Mouse (Mus musculus) hindlimb bud, embryonic 11.5 days (tissue): ENCODE measurements around the gene Nod2.
A peak's percentile ranks its signal among the peaks of the same experiment; 100 is the strongest.

Experiments
- DNase-seq: peaks from one replicate; pipeline ENCODE4 v3.0.0-alpha.2; 2012; ENCODE audit warnings: low read depth, low spot score; ENCODE audit errors: extremely low spot score

The Nod2 gene

DNA sequence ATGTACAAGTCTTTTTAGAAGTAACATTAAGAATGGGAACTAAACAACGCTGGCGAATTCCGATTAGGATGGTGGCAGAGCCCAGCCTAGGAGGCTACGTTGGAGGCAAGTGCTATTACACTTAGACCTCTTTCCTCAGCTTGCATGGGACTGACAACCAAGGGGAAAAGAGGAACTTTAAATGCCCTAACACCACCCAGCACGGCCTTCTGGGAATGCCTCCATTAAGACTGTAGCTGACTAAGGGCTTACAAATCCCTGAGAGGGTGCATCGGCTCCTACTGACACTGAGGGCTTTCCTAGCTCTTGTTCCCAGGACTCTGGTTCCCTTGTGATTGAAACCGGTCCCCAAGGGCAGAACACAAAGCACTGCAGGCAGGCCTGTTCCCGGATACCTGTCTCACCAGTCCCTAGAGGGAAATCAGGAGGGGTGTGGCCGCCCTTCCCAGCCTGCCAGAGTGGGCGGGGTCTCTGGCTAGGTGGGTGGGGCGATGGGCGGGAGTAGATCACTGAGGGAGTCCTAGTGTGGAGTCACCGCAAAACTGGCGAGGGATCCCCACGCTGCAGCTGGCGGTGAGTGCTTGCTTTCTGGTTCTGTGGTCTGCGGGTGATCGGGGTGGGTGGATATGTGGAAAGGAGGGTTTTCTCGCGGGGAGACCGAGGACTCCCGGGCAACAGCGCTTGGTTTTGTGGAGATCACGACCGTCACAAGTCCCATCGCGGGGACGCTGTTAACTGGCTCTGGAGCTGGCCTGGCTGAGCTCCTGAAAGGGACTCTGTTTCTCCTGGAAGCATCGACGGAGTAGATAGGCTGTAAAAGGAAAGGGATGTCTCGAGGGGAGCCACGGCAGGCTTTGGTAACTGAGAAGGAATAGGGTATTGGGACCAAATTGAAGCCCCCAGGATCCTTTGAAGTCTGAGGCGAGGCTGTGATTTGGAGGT lies at the start of gene Nod2:
Nod2 (plus strand) TSS at position 479 of the 942 bp plus-strand sequence.
- DNase-seq, result no peak

DNA sequence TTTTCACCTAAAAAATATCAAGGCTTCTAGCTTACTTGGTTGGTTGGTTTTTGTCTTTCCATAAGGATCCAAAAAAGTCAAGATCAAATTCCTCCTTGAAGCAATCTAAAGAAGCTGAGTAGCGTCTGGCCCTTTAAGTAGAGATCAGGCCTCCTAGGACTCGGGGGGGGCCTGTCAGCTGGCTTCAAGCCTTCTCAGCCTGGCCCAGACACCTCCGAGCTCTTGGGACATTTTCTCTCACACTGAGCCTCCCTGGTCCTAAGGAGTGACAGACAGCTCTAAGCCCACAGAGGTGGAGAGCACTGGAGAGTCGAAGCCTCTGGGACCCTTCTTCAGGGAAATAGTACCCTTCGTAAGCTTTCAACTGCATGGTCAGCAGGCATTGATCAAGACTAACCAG lies 48.5 kb upstream of the Nod2 start:
- no peak for DNase-seq

DNA sequence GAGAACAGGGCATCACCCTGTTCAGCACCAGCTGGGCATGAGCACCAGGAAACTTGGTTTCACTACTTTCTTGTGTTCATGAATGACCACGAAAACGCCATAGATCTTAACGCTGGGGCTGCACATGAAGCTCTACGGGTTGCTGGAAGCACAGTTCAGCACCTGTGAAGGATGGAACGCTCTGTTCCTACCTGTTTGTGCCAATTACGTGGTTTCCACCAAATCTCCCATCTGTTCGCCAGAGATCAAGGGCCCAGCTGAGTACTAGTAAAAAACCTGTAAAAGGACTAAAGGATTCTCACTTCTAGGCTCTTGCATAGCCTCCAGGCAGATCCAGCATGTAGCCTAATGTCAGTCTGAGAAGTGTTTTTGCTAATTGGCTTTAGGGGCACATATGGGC lies 47.6 kb upstream of the Nod2 start:
- DNase-seq, result no peak

DNA sequence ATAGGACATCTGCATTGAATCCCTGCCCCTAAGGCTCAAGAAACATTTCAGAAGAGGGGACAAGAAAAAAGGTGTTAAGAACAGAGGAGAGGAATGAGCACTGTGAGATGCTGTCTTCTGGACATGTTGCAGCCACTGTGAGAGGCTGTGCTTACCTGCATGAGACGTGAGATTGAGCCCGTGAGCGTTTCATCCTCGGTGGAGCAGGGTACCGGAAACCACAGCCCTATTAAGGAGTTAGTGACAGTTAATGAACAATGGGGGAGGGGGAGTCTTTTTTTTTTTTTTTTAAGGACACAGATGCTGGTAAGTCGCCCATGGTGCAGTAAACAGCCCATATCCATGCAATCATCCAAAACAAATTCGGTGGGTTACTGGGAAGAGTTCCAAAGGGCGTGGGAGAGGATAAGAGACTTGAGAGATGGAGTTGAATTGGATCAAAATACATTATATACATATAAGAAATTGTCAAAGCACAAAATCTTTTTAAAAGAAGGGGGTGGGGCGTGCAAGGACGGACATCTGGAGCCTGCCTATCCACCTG lies 43.6 kb upstream of the Nod2 start:
- DNase-seq, result peak; percentile 10

DNA sequence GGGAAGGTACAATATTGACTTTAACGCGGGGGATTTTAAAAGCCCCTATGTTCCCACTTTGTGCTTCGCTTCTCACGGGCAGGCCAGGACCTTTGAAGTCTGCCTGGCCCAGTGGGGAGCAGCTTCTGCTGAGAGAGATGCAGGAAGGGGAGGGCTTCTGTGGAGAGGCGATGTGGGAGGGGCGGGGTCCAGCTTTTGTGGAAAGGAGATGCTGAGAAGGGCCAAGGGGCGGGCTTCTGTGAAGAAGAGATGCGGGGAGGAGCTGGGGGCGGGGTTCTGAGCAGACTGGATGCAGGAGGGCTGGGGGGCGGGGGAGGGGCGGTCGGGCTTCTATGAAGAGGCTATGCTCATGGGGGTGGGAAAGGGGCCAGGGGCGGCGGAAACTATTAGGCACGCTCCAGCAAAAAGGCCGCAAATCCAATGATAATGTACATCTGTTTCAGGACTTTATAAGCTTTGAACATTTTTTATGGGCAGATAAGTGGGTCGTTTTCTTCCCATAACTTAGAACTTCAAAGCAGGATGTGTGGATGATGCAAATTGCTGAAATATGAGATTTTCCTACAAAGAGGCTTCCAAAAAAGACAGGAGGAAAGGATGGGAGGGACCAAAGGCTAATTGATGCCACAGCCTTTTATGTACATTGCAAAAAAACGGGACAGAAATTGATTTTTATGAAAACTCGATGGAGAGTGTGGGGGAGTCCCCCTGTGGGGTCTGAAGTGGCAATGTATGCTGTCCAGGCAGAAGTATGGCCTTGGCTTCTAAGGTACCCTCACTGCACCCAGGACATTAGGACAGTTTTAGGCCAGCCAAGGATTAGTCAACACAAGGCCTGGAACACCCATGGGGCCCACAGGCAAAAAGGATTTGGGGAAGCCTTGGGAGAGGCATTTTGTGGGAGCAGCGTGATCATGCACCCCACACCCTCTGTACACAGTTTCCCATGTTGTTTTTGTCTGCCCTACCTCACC lies 42.8 kb upstream of the Nod2 start:
- peak; percentile 41 for DNase-seq

DNA sequence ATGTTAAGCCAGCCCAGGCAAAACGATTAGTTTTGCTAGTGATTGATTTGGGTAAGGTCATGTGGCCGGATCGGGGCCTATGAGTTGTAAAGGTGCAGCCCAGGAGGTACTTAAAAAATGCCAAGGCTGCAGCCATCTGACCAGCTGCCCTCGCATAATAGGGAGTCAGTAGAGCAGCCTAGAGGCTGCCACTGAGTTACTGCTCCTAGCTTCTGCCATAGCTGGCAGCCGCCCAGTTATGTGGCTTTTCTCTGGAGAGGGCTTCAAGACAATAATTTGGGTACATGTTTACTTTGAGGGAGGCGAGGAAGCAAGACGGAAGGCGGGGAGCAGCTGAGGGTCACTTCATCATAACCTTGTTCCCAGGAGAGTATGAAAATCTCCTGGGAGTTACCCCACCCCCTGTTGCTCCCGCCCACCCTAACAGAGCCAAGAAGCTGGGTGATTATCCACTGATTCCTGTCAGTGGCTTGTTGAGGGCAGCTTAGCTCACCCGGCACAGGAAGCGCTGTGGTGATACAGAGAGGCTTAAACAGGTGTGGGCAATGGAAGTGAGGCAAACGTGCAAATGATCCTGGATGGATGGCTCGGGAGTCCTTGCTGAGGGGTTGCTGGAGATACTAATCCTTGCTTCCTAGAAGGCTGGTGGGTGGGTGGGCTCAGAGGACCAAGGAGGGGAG lies 41.6 kb upstream of the Nod2 start:
- no peak for DNase-seq

DNA sequence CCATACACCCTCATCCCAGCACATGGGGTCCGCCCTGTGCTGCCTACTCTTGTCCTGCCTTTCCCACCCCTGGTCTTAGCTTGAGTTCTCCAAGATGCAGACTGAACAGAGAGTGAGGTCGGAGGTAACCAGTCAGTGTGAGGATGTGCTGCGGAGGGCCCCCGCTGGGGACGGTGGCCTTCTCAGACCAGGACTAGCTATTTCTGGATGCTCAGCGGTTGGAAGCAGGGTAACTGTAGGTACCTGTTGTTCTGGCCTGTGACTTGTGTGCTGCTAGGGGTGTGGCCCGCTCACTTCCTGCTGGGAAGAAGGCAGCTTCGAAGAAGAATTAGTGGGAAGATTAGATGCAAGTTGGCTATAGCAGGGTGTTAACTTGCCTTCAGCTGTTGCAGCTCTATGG lies 38.1 kb upstream of the Nod2 start:
- no peak for DNase-seq

DNA sequence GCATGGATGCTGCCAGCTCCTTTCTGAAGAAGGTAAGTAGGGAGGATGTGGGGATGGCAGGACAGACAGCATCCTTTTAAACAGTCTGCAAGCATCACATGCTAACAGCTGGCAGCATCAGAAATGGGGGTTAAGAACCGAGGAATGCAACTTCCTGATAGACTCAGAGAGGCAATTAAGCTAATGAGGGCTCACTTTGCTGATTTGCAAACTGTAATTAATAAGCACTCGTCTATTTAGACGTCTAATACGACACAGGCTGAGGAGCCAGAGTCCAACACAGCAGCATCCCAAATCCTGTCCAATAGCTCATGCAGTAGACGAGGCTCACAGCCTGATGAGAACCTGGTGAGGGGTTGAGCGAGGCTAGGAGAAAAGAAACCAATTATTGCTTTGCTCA lies 36.8 kb upstream of the Nod2 start:
- DNase-seq, result no peak

DNA sequence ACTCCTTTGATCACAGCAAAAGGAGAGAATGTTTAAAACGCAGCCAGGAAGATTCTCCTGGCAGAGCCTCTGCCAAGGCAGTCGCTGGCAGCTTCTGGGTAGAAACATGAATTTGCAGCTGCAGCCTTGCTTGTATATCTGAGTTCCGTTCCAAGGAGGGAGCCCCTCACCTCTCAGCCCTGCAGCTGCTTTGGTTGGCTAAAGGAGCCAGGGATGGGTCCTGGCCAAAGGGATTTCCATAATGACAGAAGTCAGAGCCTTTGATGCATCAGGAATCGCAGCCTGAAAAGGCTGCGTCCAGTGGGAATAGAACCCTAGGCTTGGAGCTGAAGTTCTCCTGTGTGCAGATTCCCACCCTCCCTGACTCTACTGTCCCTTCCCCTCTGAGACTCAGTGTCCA lies 32.1 kb upstream of the Nod2 start:
- DNase-seq, result no peak

DNA sequence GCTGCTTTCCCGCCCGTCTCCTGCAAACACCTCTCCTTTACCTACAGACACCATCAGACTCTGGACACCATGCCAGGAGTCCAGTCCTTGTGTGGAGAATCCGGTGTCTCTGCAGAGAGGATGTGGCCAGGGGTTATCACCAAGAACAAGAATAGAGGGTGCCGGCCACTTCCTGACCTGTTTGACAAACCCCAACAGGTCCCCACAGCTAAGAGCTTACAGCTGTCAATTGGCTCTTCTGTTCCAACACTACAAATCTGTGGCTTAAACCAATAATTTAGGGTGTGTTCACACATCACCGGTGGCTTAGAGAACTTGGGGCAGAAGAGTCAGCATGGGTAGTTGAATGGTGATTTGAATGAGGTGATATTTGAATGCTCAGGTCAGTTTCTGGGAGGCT lies 28.5 kb upstream of the Nod2 start:
- DNase-seq, result no peak

DNA sequence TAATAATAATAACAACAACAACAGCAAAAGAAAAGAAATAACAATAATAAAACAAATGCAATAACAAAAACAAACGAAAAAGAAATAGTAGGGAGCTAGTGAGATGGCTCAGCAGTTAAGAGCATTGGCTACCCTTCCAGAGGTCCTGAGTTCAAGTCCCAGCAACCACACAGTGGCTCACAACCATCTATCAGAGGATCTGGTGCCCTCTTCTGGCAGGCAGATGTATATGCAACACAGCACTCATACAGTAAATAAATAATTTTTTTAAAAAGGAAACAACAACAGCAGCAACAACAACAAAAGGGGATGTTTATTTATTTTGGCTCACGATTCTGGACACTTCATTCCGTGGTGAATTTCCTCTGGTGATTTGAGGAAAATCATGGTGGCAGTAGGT lies 27.6 kb upstream of the Nod2 start:
- no peak for DNase-seq

DNA sequence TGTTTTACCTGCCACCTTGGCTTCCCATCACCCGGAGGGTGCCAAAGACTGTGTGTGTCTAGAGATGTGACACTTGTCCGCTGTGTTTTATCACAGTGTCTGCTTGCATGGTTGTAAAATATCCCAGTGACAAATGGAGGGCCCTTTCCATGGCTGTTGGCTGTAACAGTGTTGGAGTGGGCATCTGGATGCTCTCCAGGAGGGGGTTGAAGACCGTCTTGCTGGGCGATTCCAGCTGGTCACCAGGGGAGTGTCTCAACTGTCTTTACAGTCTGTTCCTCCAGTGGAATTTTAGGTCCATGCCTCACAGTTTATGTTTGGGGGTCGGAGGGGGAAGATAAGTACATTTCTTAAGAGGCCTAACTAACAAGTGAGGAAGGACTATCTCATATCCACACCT lies 26.2 kb upstream of the Nod2 start:
- DNase-seq, result no peak

DNA sequence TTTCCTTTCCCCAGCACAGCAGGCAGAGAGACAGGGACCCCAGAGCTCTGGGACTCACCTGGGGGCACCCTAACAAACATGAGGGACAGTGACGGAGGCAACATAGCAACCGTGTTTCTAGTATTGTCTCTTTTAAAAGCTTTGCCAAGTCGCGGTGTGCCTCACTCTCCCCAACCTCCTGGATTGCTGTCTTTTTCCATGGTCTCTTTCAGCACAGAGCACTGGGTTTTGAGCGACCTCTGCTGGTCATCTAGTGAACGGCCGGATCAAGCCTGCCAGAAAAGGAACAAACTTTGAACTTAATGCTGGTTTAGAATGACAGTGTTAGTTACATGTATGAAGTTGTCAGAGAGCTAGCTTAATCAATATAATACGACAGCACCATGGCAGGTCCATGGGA lies 25.7 kb upstream of the Nod2 start:
- peak; percentile 41 for DNase-seq

DNA sequence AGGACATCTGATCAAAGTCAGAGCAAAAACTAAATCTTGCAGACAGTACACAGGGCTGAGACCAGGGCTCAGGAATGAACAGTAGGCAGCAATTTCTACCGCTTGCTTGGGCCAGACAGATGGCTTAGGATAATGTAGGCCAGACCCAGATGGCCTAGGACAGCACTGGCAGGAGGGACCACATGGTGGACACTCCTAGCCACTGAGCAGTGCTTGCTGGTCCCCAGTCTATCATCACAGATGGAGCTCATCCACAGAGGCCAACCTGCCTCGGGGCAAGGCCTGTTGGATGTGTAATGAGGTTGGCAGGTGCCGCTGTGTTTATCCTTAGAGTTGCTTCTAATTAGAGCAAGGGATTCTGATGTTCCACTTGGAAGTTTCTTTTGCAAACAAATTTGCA lies 23.8 kb upstream of the Nod2 start:
- DNase-seq, result no peak

DNA sequence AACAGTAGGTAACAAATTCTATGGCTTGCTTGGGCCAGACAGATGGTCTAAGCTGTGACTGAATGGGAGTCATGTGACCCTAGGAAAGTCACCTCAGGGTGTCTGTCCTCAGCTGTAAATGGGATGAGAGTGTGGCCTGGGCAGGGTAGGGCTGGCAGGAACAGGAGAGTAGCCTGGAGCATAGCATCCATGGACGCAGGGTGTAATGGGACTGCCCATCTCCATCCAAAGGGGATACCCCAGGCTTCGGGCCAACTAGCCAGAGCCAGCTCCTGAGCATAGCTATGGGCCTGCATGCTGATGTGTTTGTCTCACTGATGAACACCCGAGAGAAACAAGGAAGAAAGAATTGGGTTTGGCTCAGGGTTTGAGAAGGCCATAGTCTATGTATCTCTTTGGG lies 22.8 kb upstream of the Nod2 start:
- no peak for DNase-seq

DNA sequence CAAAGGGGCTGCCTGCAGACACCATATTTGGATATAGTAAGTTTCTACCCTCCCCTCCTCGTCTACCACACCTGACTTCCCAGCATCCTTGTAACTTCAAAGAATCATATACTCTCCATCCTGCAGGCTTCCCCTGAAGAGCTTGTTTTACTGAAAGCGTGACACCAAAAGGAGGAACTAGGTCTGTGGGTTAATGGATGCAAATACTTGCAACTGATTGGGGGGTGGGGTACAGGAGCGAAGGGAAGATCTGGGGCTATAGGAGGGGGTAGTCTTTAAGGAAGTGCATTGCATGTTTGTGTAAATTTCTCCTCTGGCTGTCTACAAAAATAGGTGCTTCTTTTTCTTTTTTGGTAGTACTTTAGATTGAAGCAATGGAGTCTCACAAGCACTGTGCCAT lies 20.7 kb upstream of the Nod2 start:
- DNase-seq, result no peak

DNA sequence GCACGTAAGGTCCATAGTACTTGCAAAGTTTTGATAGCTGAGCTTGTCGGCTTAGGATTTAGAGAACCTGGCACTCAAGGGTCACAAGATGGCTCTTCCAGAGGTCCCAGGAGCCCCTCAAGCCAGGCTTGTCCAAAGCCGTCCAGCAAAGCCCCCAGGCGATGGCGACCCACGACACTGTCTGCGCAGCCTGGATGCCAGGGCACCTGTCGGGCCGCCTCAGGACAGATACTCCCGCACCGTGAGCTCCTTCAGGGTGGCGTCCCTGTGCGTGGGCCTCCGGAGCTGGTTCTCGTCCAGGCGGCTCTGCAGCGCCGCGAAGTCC lies 20.2 kb upstream of the Nod2 start:
- no peak for DNase-seq

DNA sequence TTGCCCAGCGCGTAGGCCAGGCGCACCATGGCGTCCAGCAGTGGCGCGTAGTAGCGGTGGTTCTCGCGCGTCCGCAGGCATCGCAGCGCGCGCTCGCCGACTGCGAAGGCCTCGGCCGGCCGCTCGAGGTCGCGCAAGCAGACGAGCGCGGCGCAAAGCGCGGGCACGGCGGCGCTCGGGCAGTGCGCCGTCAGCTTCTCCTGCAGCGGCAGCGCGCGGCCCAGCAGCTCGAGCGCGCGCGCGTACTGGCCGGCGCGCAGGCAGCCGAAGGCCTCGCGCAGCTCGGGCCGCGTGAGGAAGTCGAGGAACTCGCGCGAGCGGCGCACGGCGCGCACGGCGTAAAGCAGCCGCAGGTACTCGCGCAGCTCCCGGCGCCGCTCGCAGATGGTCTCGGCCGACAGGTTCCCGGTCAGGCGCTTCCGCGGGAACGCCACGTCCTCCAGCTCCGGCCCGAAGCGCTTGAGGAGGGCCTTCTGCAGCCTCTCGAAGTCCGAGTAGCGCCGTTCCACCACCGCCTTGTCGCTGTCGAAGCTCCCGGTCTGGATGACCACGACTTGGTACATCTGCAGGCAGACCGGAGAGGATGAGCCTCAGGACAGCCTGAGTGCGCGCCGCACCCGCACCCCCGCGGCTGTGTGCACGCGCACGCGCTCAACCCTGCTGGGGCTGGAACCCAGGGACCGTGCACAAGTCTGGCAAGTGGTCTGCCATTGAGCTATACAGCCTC lies 19.7 kb upstream of the Nod2 start:
- peak; percentile 39 for DNase-seq

DNA sequence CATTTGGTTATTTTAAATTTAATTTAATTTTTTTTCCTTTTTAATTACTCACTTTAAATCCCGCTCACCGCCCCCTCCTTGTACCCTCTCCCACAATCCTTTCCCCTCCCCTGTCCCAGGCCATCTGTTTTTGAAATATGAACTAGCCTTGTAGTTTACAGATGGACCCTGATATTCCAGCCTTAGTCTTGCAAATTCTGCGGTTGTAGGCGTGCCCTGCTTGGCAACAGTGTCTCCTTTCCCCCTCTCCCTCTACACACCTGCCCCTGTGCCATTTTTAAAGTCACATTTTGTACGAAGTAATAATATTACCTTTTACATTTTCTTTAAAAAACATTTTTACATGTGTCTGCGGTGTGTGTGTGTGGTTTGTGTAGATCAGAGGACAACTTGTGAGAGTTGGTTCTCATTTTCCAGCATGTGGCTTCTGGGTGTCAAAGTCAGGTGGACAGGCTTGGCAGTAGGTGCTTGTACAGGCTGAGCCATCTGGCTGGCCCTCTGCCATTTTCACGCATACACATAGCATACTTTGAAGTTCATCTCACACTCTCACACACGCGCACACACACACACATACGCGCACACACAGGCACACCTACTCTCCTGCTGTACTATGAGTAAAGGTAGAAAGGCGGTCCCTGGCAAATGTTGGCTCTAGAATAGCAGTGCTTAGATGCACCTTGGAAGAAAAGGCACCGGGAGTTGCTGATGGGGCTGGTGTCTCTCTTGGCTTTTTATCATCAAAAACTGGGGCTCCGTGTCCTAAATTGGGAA lies 18.9 kb upstream of the Nod2 start:
- no peak for DNase-seq

DNA sequence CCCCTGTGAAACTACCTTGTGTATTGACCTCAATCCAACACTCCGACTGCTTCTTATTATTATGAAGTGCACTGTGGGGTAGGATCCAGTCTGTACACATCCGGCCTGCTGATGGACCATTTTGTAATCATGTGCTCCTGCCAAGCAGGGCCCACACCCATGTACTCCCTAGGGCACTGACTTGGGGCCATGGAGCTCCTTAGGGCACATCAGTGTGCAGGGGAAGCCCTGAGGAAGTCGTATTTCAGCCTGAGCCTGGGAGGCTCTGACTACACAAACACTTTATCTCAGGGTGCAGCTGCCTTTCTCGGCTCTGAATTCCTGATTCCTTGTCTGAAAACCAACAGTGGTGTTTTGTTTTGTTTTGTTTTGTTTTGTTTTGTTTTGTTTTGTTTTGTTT lies 16.9 kb upstream of the Nod2 start:
- DNase-seq, result no peak
